Mouse (Mus musculus): ENCODE results near the gene C1rl. TPM values are rescaled to one million over a fixed set of nuclear protein-coding genes. Genes with fewer than 3 reads are reported as not detected.
"Not testable (repeated sequence)": the region's sequence is repeated elsewhere in the genome, so short reads cannot be mapped to it uniquely, and the experiment has no call there.

The C1rl gene
- total RNA-seq, 2 experiments from 2014 or later: 0.28 to 0.61 TPM

DNA sequence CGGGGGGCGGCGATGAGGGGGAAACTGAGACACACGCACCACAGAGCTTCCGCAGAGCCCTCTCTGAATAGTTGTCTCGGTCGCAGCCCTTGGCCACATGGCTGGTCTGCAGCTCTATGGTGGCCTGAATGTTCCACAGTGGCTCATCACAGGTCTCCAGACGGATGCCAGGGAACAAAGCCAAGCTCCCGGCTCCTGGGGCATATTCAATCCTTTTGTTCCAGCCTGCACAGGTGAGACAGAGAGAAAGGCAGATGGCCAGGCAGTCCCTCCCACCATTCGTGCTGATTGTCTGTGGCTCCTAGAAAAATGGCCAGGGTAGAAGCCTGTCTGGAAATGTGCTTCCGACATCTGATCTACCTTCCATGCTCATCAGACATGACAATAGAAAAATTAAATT, 34.4 kb upstream of the C1rl start:
- H3K4me3 ChIP-seq: no peak overlapping the region
- intact Hi-C loops (cut with DNase I): no loop called here
- no peak for DNase-seq
- TF ChIP-seq CTCF (IDR thresholded peaks at IDR 0.05): no peak
- no peak overlapping the region for H3K27ac ChIP-seq

DNA sequence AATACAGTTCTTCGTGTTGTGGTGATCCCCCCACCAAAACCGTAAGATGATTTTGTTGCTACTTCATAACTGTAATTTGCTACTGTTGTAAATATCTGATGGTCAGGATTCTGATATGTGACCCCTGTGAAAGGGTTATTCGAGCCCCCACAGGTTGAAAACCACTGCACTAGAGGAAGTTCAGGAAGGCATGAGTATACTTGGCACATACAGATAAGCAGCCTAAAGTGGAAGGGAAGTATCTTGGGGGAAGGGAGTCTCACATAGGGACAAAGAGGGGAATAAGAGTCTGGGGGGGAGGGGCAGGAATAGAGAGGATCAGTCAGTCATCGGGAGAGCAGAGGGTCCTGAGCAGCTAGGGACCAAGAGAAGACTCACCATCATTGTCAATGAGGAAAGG, 33.5 kb upstream of the C1rl start:
- DNase-seq: no peak
- no peak overlapping the region for H3K27ac ChIP-seq
- intact Hi-C loops (cut with DNase I): no loop called here
- TF ChIP-seq CTCF (IDR thresholded peaks at IDR 0.05): no peak
- no peak overlapping the region for H3K4me3 ChIP-seq

DNA sequence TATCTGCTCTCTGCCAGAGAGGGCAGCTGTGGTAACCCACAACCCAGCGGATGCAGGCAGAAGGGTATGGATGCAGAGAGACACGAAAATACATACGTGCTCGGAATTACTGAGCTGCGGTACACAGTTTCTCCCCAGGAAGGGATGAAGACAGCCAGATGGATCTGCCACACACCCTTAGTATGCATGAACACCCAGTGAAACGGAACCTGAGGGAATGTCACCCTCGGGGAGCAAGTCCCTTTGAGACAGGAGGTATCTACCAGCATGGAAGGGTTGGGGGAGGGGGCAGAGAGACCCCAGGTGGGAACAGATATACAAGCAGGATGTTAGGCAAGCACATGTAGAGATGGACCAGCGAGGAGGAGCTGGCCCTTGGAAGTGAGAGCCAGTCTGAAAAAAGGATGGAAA, 29.0 kb upstream of the C1rl start:
- Histone ChIP-seq H3K27ac (no peak overlapping the region), H3K4me3 (no peak overlapping the region; the same call in 1 of the 2 replicates)
- intact Hi-C loops (cut with DNase I): no loop called here
- no peak for DNase-seq
- TF ChIP-seq CTCF (IDR thresholded peaks at IDR 0.05): no peak

DNA sequence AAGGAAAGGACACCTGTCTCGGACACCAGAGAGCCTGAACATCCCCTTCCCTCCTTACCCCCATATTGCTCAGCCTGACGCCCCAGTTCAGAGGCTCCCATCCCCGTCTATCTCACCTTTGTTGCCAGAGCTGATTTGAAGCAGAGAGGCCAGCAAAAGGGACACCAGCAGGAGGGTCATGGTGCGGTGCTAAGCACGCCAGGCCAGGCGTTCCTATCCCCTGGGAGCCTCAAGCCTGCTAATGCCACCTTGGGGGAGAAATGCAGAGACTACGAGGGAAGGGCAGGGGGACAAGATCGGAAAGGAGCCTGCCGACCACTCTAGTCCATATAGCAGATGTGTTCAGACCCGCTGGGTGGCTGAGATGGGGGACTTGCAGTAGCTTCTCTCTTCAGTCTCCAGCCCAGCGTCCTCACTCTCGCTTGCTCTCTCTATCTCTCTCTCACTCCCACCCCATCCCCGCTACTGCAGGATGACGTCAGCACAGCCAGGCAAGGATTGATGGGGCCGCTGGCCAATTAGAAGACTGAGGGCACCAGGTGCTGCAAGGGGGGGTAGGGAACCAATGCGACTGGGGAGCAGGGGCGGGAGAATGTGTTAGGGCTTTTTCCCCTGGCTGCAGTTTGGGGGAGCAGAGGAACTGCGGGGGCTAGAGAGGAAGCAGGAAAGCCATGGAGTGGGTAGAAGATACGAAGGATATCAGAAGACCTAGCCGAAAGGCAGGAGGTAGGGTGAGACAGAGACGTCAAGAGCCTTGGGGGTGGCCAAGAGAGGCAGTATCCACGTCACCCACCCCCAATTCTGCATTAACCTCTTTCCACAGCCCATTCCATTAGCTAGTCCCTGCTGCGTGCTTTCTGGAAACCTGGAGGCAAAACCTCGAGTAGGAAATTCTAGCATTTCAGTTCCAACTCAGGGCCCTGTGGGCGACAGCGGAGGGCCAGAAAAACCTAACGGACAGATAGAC, 28.3 kb upstream of the C1rl start, which contains the start of gene Clstn3:
Clstn3 (minus strand) TSS at position 490 of the 967 bp plus-strand sequence.
- intact Hi-C loops (cut with DNase I): no loop called here
- DNase-seq: peak; percentile 81
- Histone ChIP-seq H3K27ac (no peak within 1 kb of the TSS), H3K4me3 (peak within 1 kb of the TSS; percentile 67)
- TF ChIP-seq CTCF (IDR thresholded peaks at IDR 0.05): no peak

DNA sequence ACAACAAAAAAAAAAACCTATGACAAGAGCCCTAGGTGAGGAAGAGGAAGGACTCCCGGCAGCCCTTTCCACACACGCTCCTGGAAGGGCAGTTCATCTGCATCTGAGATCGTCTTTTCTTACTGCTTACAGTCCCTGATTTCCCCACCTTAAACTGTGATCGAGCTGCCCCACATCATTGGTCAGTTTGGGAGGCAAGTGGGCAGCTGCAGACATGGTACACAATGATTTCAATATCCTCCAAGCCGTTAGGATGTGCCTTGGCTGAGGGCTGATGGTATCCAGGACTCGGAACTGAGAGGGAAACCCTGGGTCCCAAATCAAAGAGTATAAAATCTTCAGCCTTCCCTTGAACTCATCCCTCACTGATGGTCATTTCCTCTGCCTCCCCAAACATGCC, 27.6 kb upstream of the C1rl start:
- intact Hi-C loops (cut with DNase I): no loop called here
- Histone ChIP-seq H3K27ac (no peak overlapping the region), H3K4me3 (peak overlapping the region; percentile 67)
- DNase-seq: no peak
- no peak for TF ChIP-seq CTCF (IDR thresholded peaks at IDR 0.05)

DNA sequence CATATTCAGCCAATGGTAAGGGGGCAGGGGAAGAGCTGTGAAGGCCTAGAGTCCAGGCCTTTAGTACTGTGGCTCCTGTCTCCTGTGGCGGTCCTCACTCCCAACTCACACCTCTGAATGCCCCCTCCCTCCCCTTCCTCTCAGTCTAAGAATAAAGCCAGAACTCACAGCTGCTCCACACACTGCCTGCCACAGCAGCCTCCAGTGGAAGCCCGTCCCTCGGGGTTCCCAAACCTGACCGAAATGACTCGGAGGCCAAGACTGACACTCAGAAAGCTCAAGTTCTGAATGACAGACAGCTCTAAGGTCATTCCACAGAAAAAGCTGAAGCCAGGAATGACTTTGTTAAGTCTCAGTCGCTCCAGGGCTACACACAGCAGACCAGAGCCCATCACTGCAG, 27.2 kb upstream of the C1rl start:
- DNase-seq: no peak
- H3K4me3 ChIP-seq: no peak overlapping the region
- no peak overlapping the region for H3K27ac ChIP-seq
- TF ChIP-seq CTCF (IDR thresholded peaks at IDR 0.05): no peak
- intact Hi-C loops (cut with DNase I): no loop called here

DNA sequence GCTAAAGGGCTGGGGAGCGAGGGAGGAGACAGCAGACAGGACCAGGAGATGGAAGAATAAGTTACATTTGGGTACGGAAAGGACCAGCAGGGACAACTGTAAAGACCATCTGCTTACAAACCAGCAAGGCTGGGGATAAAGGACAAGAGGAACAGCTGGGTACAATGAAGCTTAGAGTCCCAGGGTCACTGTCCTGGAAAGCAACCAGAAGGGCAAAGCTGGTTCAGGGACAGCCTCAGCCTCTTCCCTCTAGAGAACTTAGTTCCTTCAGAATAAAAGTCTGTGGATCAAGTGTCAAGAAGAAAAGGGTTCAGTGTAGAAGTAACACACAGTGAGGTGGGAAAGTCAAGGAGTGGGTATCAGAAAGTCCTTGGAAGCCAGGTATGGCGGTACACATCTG, 21.8 kb upstream of the C1rl start:
- no peak overlapping the region for H3K27ac ChIP-seq
- intact Hi-C loops (cut with DNase I): no loop called here
- no peak for DNase-seq
- TF ChIP-seq CTCF (IDR thresholded peaks at IDR 0.05): no peak
- H3K4me3 ChIP-seq: no peak overlapping the region

DNA sequence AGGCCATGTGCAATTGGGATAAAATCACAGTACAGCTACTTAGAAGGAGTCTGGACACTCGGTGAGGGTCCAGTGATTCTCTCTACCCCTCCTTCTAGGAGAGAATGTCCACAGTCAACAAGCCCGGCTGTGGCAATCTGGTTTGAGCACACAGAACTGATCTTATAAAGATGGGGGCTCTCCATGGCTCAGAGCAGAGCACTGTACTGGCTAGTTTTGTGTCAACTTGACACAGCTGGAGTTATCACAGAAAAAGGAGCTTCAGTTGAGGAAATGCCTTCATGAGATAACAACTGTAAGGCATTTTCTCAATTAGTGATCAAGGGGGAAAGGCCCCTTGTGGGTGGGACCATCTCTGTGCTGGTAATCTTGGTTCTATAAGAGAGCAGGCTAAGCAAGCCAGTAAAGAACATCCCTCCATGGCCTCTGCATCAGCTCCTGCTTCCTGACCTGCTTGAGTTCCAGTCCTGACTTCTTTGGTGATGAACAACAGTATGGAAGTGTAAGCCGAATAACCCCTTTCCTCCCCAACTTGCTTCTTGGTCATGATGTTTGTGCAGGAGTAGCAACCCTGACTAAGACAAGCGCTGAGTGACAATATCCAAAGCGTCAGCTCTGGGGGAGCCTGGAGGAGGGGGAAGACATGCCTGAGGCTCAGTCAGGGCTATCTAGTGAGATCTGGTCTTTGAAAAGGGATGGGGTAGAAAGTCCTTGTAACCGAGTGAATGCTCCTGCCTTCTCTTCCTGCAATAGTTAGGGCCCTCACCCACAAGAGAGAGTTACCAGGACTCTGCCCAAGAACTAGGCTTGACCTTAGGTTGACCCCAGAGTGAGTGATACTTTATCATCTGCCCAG, 20.9 kb upstream of the C1rl start:
- H3K27ac ChIP-seq; intact Hi-C loops (cut with DNase I); DNase-seq; H3K4me3 ChIP-seq: not testable (repeated sequence)

DNA sequence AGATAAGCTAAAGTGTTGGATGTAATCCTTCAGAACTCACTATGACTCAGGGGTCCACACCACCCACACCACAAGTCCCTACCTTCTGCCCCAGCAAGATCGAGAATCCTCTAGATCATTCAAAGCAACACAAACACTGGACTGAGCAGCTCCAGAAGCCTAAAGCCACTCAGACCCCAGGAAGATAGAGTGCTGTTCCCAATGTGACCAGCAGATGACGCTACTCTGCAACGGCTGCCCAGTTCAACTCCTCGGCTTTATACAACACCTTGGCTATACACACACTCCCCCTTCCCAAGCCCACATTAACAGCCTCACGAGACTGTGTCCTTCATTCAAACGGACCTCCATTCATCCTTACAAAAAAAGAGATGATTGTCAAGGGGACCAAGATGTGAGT, 20.1 kb upstream of the C1rl start:
- TF ChIP-seq CTCF (IDR thresholded peaks at IDR 0.05): peak; percentile 78
- DNase-seq: peak; percentile 64
- Histone ChIP-seq H3K27ac (no peak overlapping the region), H3K4me3 (no peak overlapping the region)
- intact Hi-C loops (cut with DNase I): no loop called here

DNA sequence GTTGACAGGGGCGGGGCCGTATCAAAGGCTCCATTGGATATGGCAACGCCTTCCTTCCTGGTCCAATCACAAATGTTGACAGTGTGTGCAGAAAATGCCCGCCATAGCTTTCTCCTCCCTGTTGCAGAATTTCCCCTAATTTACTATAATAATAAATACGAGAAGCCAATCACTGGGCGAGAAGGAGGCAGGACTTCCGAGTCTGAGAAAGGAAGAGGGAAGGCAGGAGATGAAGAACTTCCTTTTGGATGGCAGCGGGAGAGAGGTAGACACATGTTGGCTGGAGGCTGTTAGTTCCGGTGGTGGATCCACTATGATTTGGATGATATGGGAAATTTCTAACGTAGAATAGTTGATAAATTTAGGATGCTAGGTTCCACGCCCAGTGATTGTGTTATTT, 18.3 kb upstream of the C1rl start:
- intact Hi-C loops (cut with DNase I): no loop called here
- Histone ChIP-seq H3K27ac (no peak overlapping the region), H3K4me3 (no peak overlapping the region)
- no peak for TF ChIP-seq CTCF (IDR thresholded peaks at IDR 0.05)
- no peak for DNase-seq

DNA sequence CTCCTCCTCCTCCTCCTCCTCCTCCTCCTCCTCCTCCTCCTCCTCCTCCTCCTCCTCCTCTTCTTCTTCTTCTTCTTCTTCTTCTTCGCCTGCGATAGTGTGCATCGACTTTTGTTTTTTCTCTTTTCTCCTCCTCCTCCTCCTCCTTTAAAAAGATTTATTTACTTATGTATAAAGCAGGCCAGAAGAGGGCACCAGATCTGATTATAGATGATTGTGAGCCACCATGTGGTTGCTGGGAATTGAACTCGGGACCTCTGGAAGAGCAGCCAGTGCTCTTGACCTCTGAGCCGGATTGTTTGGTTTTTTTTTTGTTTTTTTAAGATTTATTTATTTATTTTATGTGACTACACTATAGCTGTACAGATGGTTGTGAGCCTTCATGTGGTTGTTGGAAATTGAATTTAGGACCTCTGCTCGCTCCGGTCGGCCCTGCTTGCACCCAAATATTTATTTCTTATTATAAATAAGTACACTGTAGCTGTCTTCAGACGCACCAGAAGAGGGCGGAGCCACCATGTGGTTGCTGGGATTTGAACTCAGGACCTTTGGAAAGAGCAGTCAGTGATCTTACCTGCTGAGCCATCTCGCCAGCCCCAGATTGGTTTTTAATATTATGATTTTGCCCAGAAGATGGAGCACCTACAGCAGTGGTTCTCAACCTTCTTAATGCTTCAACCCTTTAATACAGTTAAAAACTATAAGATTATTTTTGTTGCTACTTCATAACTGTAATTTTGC, 17.4 kb upstream of the C1rl start:
- H3K27ac ChIP-seq; DNase-seq; H3K4me3 ChIP-seq; intact Hi-C loops (cut with DNase I): not testable (repeated sequence)
- 0 out of 2 replicates have a peak, but pooled peaks have one; percentile 1 for TF ChIP-seq CTCF (IDR thresholded peaks at IDR 0.05)

DNA sequence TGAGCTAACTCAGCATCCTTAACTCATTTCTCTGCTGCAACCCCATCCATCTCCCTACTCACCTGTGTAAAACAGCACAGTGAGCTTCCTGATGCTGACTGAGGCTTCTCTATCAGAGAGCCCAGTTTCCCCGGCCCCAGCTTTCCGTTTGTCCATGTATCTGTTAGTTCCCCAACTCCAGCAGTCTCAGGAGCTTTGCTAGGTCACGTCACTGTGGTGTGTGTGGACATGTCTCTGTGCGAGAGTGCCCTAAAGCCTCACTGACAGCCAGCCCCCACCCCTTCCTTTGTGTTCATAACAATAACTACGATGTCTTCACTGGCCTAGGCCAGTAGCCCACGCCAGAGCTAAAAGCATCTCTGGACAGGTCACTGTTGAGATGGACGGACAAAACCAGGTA, 16.7 kb upstream of the C1rl start:
- H3K4me3 ChIP-seq: no peak overlapping the region

More for the DNA sequence above, 16.7 kb upstream of the C1rl start:
- no peak overlapping the region for H3K27ac ChIP-seq
- TF ChIP-seq CTCF (IDR thresholded peaks at IDR 0.05): no peak
- intact Hi-C loops (cut with DNase I): no loop called here
- no peak for DNase-seq
